Mouse (Mus musculus) common myeloid progenitor, adult 5-6 weeks (primary cell): Measurements from ENCODE around the gene Cacng8. TPM values are rescaled to one million over a fixed set of nuclear protein-coding genes. Genes with fewer than 3 reads are reported as not detected.
"Not testable (repeated sequence)": the region's sequence is repeated elsewhere in the genome, so short reads cannot be mapped to it uniquely, and the experiment has no call there.

Experiments used
- ATAC-seq: replicated peaks from 2 replicates; pipeline ENCODE4 v1.8.0; 2016; ENCODE audit warnings: low read depth, mild to moderate bottlenecking, moderate TSS enrichment, inconsistent platforms; ENCODE audit not compliant: poor library complexity, severe bottlenecking
- total RNA-seq: library from RNA; stranded (forward); fragments of 200-1000, 187-1606 nt; gene quantifications from 2 replicates; pipeline ENCODE4 v1.2.3, GENCODE M21; 2017

Cacng8 gene
- total RNA-seq, 1 experiment from 2014 or later = not detected

DNA sequence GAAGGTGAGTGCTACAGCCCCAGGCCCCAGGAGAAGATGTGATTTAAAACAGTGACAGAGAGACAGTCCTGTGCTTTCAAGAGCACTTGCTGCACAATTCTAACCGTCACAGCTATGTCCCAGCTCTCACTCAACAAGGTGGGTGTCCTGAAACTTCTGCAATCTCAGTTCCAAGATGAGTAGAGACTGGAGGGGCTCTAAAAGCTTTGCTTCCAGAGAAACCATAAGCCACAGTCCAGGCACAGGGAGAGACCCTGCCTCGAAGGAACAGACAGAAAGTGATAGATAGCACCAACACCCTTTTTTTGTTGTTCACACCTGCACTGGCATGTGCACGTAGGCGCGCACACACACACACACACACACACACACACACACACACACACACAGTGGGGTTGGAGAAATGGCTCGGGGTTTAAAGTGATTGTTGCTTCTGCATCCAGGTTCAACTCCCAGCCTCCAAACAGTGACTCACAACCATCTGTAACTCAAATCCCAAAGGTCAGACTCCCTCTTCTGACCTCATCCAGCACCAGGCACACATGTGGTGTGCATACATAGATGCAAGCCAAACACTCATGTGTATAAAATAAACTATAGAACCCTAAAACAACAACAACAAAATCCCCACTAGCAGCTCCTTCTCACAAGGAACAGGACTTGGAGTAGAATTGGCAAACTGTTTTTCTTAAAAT, 4.3 kb upstream of the Cacng8 start:
- no peak for ATAC-seq

DNA sequence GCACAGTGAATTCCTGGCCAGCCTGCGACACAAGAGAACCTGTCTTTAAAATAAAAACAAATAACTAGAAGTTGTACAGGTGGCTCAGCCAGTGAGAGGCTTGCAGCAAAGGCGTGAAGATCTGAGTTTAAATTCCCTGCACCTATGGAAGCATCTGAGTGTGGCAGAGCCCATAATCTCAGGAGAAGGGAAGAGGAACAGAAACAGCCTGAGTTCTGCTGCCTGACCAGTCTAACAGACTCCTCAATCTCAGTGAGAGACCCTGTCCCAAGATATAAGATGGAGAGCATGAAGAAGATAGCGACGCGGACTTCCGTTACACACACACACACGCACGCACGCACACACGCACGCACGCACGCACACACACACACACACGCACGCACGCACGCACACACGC, 2.7 kb upstream of the Cacng8 start:
- ATAC-seq = no peak

GRCm38 (mm10) chr7:3388885-3389284, 1.6 kb upstream of the Cacng8 start:
- peak; percentile 57 for ATAC-seq

- peak; percentile 55 for ATAC-seq
These were observed 755 bp upstream of the Cacng8 start for GRCm38 (mm10) chr7:3389444-3390412.

DNA sequence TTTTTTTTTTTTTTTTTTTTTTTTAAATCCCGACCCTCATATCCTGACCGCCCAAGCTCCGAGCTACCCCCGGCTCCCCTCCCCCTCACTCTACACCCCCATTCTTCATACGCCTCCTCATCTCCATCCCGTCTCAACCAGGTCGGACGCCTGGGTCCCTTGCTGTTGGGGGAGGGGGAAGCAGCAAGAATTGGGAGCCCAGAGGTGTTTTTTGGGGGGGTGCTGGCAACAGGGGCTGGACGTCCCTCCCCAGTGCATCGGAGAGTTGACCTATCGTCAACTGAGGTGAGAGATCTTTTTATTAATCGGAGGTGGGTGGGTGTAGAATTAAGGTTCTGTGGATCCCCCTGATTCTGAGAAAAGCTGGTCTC, 583 bp downstream of the Cacng8 start:
- no peak for ATAC-seq

DNA sequence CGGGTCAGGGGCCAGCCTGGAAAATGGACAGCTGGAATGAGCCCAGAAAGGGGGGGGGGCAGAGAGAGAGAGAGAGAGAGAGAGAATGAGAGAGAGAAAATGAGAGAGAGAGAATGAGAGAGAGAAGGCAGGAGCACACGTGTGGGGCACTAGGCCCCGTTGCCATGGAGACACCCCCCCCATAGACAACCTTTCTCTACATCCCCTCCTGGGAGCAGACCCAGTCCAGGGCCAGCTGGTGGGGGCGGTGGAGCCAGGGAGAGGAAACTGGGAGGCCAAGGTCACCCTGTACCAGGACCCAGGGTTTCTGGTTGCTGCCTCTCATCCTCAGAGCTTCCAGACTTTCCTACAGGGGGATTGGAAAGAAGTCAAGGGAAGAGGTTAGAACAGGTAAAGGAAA, 1.3 kb downstream of the Cacng8 start:
- no peak for ATAC-seq

GRCm38 (mm10) chr7:3397355-3397754, 6.9 kb downstream of the Cacng8 start:
- ATAC-seq = no peak

DNA sequence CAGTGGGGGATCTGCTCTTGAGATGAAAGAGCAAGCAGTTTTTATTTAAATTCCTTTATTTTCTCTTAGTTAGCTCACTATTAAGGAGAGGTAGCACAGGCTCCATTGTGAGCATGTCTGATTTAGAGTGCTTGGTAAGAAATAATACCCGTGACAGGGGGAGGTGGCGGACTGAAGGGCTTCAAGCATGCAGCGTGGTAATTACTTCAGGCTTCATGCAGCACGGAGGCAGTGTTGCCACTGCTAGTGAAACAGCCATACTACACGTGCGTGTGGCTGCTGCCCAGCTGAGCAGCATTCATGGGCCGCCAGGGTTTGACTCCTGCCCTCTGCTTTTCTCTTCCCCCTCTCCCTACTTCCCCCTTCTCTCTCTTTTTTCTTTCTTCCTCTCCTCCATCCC, 7.3 kb downstream of the Cacng8 start:
- no peak for ATAC-seq

DNA sequence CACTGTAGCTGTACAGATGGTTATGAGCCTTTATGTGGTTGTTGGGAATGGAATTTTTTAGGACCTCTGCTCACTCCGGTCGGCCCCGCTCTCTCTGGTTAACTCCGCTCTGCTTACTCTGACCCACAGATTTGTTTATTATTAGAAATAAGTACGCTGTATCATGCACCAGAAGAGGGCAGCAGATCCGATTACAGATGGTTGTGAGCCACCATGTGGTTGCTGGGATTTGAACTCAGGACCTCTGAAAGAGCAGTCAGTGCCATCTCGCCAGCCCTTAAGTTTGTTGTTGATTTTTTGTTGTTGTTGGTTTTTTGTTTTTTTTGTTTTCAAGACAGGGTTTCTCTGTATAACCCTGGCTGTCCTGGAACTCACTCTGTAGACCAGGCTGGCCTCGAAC, 7.9 kb downstream of the Cacng8 start:
- not testable (repeated sequence) for ATAC-seq

GRCm38 (mm10) chr7:3399937-3400336, 9.5 kb downstream of the Cacng8 start:
- ATAC-seq = 0 out of 2 replicates have a peak, but pooled peaks have one; percentile 42

DNA sequence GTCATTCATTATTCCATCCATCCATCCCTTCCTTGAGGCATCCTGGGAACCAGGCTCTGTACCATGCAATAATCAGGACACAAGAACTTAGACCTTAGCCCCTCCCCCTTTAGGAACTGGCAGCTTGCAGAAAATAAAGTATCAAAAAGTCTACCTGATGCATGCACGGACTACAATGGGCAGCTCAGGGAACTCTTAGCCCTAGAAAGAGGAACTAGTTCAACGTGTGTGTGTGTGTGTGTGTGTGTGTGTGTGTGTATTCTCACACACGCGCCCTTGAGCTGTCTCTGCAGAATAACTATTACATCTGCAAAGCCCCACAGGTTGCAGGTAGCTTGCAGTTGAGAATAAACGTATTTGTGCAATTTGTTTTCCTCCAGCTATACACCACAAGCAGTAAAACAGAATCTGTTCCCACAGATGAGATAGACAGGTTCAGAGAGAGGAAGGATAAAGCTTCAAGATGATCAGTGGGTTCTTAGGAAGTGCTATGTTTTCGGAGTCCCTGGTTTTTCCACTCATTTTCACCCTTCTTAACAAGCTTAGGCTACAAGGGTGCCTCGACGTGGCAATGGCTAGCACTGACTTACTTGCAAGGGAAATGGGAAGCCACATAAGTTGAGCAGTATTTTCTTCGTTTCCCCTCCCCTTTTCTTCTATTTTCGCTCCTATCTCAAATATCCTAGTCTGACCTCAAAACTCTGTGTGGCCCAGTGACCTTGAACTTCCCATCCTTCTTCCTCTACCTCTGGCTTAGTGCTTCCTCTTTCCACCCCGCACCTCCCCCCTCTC, 19.4 kb downstream of the Cacng8 start:
- ATAC-seq = peak; percentile 37

DNA sequence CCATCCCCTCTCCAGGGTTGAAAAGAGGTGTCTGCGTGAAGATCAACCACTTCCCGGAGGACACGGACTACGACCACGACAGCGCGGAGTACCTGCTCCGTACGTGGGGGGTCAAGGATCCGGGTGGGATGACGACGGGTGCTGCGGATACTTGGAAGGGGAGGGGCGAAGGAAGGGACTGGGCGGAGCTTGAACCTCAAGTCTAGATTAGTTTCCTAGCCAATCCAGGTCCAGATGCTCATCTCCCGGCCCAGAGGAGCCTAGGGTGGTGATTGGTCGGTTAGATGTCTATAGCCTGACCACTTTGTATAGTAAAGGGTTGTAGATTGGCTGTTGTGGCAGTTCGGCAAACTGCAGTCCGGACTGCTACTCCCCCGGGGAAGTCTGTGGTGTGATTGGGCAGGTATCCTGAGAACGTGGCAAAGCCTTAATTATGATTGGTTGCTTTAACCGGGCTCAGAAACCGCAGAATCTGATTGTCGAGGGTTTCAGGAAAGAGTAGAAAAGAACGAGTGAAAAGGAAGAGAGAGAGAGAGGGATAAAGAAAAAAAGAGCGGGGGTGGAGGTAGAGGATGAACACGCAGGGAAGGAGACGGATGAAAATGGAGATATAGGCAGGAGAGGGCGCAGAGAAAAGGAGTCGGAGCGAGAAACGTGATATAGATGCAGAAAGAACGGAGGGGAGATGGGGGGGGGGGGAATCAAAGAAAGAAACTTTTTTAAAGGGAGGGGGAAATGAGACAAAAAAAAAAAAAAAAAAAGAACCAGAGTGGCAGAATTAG, 20.9 kb downstream of the Cacng8 start:
- ATAC-seq = peak; percentile 43

GRCm38 (mm10) chr7:3412036-3412435, 21.6 kb downstream of the Cacng8 start:
- ATAC-seq = no peak

GRCm38 (mm10) chr7:3414888-3415287, 24.4 kb downstream of the Cacng8 start:
- ATAC-seq = no peak

GRCm38 (mm10) chr7:3415378-3415777, 24.9 kb downstream of the Cacng8 start:
- no peak; the same call in 1 of the 2 replicates for ATAC-seq

DNA sequence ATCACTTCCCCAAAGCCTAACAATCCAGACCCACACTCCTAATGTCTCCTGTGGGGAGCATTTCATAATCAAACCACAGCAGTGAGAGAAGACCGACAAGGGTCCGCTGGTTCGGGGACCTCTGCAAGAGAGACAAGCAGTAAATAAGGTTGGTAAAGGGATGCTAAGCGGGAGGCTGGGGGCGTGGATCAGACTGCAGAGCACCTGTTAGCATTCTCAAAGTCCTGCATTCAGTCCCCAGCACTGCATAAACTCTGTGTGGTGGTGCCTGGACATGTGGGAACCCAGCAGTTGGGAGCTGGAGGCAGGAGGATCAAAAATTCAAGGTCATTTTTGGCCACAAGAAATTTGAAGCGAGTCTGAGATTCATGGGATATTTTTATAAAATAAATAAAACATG, 29.5 kb downstream of the Cacng8 start:
- no peak for ATAC-seq

DNA sequence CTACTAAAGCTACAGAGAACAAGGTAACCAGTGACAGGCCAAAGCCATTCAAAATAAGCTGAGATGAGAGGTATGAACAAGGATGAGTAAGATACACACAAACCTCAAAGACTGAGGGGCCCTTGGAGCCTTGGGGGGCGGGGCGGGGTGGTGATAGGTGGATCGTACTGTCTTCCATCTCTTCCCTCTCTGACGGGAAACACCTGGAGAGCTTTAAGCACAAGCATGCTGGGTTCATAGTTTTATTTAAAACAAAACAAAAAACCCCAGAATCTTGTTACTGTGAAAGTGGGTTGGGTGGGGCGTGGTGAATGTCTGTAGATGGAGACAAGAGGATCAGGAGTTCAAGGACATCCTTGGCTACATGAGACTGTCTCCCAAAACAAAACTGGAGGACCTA, 30.0 kb downstream of the Cacng8 start:
- ATAC-seq = no peak

DNA sequence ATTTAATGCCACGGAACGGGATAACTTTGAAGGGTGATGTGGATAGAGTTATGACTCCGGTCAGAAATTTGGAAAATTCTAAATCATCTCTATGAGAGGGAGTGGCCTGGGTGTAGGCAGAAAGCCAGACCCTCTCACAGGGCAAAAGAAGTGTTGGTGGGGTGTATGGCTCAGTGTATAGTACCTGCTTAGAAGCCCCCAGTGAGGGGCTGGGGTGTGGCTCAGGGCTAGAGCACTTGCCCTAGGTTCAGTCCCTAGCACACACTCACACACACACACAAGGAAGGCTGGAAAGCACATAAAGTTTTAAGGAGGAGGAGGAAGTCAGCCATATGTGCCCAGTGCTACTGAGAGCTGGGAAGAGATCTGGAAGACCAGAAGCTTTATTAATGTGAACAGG, 30.8 kb downstream of the Cacng8 start:
- ATAC-seq = no peak

- no peak for ATAC-seq
These were observed 31.6 kb downstream of the Cacng8 start for GRCm38 (mm10) chr7:3422051-3422450.

- ATAC-seq = no peak
These were observed 32.9 kb downstream of the Cacng8 start for GRCm38 (mm10) chr7:3423430-3423829.
